Mouse (Mus musculus) liver, embryonic 14.5 days (tissue): ENCODE results near the gene Bbof1.

Experiments
- CTCF ChIP-seq: IDR thresholded peaks from 2 replicates; pipeline ENCODE4 v1.5.1; 2016; ENCODE audit warnings: antibody characterized with exemption, low read depth, control low read depth
- EP300 ChIP-seq: IDR thresholded peaks from 2 replicates; pipeline ENCODE4 v1.6.1; 2016; ENCODE audit warnings: antibody characterized with exemption, low read depth

DNA sequence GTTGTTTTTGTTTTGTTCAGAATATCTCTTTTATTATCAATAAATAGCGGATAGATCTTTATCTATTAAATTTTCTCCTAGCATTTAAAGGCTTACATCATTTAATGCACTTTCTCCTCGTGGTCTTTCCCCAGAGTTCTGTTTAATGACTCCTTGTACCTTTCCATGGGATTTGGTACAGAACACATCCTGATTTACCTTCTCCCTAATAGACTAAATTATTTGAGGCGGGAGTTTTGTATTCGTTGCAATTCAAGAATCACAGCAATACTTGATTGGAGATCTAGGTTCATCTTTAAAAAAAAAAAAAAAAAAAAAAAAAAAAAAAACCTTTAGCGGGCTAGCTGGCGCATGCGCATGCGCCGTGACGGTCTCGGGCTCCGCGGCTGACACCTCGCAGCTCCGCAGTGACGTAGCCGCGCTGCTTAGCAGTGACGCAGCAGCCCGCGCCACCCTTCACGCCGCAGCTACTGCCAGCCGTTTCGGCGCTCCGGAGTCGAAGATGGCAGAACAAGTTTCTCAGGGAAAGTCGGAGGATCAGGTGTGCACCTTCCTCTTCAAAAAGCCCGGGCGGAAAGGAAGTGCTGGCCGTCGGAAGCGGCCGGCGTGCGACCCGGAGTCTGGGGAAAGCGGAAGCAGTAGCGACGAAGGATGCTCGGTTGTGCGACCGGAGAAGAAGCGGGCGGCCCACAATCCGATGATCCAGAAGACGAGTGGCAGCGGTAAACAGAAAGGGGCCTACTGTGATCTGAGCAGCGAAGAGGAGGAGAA lies 8.1 kb downstream of the Bbof1 start, which contains the start of gene Rnf113a2:
- TF ChIP-seq CTCF (no peak), EP300 (no peak)
